Comparison of ENCODE assay signal across 8 mouse cellular contexts in genomic region chr4:140630651-140631241, GRCm38 (mm10). TPM values are rescaled to one million over a fixed set of nuclear protein-coding genes. Genes with fewer than 3 reads are reported as not detected.
DNase-seq lines count a peak whose midpoint lies in the region; ATAC-seq lines count a peak whose summit lies in the region.

No protein-coding gene starts in this region.

- peaks cover 26% of the 10 kb centered on the region for H3K36me3 ChIP-seq in forebrain, embryonic 12.5 days (replicated peaks)
- H3K36me3 ChIP-seq in forebrain, embryonic 16.5 days (ENCODE audit: control insufficient read depth, insufficient read depth): no peaks in the 10 kb centered on the region
- H3K36me3 ChIP-seq in intestine, embryonic 15.5 days: no peaks in the 10 kb centered on the region
- H3K36me3 ChIP-seq in lung, embryonic 16.5 days (ENCODE audit: control insufficient read depth, insufficient read depth, low read length): no peaks in the 10 kb centered on the region

- no peak overlapping the region for H3K4me3 ChIP-seq in forebrain, embryonic 12.5 days (replicated peaks)
- H3K4me3 ChIP-seq in forebrain, embryonic 16.5 days (replicated peaks; ENCODE audit: low read length): no peak overlapping the region
- H3K4me3 ChIP-seq in intestine, embryonic 15.5 days (replicated peaks): no peak overlapping the region
- no peak overlapping the region for H3K4me3 ChIP-seq in lung, embryonic 16.5 days (ENCODE audit: low read length)

- H3K4me1 ChIP-seq in forebrain, embryonic 12.5 days: peaks cover 49% of the 10 kb centered on the region
- peaks cover 12% of the 10 kb centered on the region for H3K4me1 ChIP-seq in forebrain, embryonic 16.5 days (replicated peaks; ENCODE audit: control insufficient read depth, insufficient read depth, low read length)
- peaks cover 43% of the 10 kb centered on the region for H3K4me1 ChIP-seq in intestine, embryonic 15.5 days (replicated peaks)
- H3K4me1 ChIP-seq in lung, embryonic 16.5 days (replicated peaks; ENCODE audit: control insufficient read depth, insufficient read depth, low read length): peaks cover 21% of the 10 kb centered on the region

- ATAC-seq in forebrain, embryonic 12.5 days (ENCODE audit: low FRiP score): no peak
- no peak for ATAC-seq in forebrain, embryonic 16.5 days
- 0 out of 2 replicates have a peak, but pooled peaks have one; percentile 25 for ATAC-seq in intestine, embryonic 15.5 days
- peak; percentile 52 for ATAC-seq in lung, embryonic 16.5 days (ENCODE audit: low read depth)

- WGBS in forebrain, embryonic 12.5 days: 50% methylated on average over 15 of the region's 15 CpGs
- WGBS in forebrain, embryonic 16.5 days: 55% methylated on average over 15 of the region's 15 CpGs
- WGBS in intestine, embryonic 15.5 days: 41% methylated on average over 15 of the region's 15 CpGs
- 28% methylated on average over 15 of the region's 15 CpGs for WGBS in lung, embryonic 16.5 days

- no peak overlapping the region for H3K4me2 ChIP-seq in forebrain, embryonic 12.5 days
- H3K4me2 ChIP-seq in forebrain, embryonic 16.5 days (ENCODE audit: low read length): no peak overlapping the region
- 0 out of 2 replicates have a peak overlapping the region, but pooled peaks have one; percentile 19 for H3K4me2 ChIP-seq in intestine, embryonic 15.5 days (replicated peaks)
- no peak overlapping the region for H3K4me2 ChIP-seq in lung, embryonic 16.5 days (ENCODE audit: low read depth, low read length)

- no peak overlapping the region for H3K9ac ChIP-seq in forebrain, embryonic 12.5 days
- no peak overlapping the region for H3K9ac ChIP-seq in forebrain, embryonic 16.5 days (replicated peaks; ENCODE audit: low read depth, low read length)
- 0 out of 2 replicates have a peak overlapping the region, but pooled peaks have one; percentile 3 for H3K9ac ChIP-seq in intestine, embryonic 15.5 days
- peak overlapping the region; percentile 48 for H3K9ac ChIP-seq in lung, embryonic 16.5 days (ENCODE audit: low read length)

- H3K9me3 ChIP-seq in forebrain, embryonic 12.5 days: no peaks in the 10 kb centered on the region
- H3K9me3 ChIP-seq in forebrain, embryonic 16.5 days (ENCODE audit: control insufficient read depth, low read length): no peaks in the 10 kb centered on the region
- no peaks in the 10 kb centered on the region for H3K9me3 ChIP-seq in intestine, embryonic 15.5 days
- no peaks in the 10 kb centered on the region for H3K9me3 ChIP-seq in lung, embryonic 16.5 days (ENCODE audit: control insufficient read depth, low read length)

- peak overlapping the region; percentile 21; the same call in 1 of the 2 replicates for H3K27ac ChIP-seq in forebrain, embryonic 12.5 days
- H3K27ac ChIP-seq in forebrain, embryonic 16.5 days (ENCODE audit: low read length): no peak overlapping the region
- H3K27ac ChIP-seq in intestine, embryonic 15.5 days: peak overlapping the region; percentile 62
- H3K27ac ChIP-seq in lung, embryonic 16.5 days (ENCODE audit: low read length): peak overlapping the region; percentile 74

- peak; percentile 74 for DNase-seq in 416B (ENCODE audit: low read depth)
- peak; percentile 71 for DNase-seq in gastrocnemius, adult 18-20 months (ENCODE audit: low spot score)
- no peak for DNase-seq in layer of hippocampus, postnatal 10 days (ENCODE audit: low spot score in 2 of 2)
- no peak for DNase-seq in cerebellum, postnatal 36 days

- H3K27me3 ChIP-seq in forebrain, embryonic 12.5 days: no peaks in the 10 kb centered on the region
- no peaks in the 10 kb centered on the region for H3K27me3 ChIP-seq in forebrain, embryonic 16.5 days (replicated peaks; ENCODE audit: control insufficient read depth, insufficient read depth, low read length)
- H3K27me3 ChIP-seq in intestine, embryonic 15.5 days (replicated peaks): no peaks in the 10 kb centered on the region
- H3K27me3 ChIP-seq in lung, embryonic 16.5 days (ENCODE audit: control insufficient read depth, insufficient read depth, low read depth, low read length): no peaks in the 10 kb centered on the region

RNA-seq across cellular contexts. Expression of gene Arhgef10l, which starts 35.1 kb away (rescaled TPM):
- 26.1 and 31.1 TPM in 2 replicates for polyA plus RNA-seq in forebrain, embryonic 12.5 days (2016; fragmentation: Nextera tagmentation; extraction: Ambion mirVana)
- 20.5 and 23.0 TPM in 2 replicates for polyA plus RNA-seq in forebrain, embryonic 16.5 days (2015; fragmentation: Nextera tagmentation; extraction: Ambion mirVana)
- total RNA-seq in gastrocnemius, adult 18-20 months (2021): 10 to 100 TPM; 53.2 to 68.6 TPM
- polyA plus RNA-seq in intestine, embryonic 15.5 days (2015; fragmentation: Nextera tagmentation; extraction: Ambion mirVana): 15.3 and 16.2 TPM in 2 replicates
- 15.5 and 15.8 TPM in 2 replicates for polyA plus RNA-seq in lung, embryonic 16.5 days (2015; fragmentation: Nextera tagmentation; extraction: Ambion mirVana)
- total RNA-seq in layer of hippocampus, postnatal 10 days (2021): 10 to 100 TPM; 45.5 to 60.7 TPM

Comparison
In these comparisons a context has a peak if more than half of its experiments do, and no peak if none do; other contexts are left out.
1. ATAC-seq: peak in intestine, embryonic 15.5 days (single experiment) and lung, embryonic 16.5 days (single experiment); none in forebrain, embryonic 12.5 days (single experiment) and forebrain, embryonic 16.5 days (single experiment).
2. H3K9ac ChIP-seq: peak in intestine, embryonic 15.5 days (single experiment) and lung, embryonic 16.5 days (single experiment); none in forebrain, embryonic 12.5 days (single experiment) and forebrain, embryonic 16.5 days (single experiment).
3. DNase-seq: peak in 416B (single experiment) and gastrocnemius, adult 18-20 months (single experiment); none in layer of hippocampus, postnatal 10 days (0 of 2) and cerebellum, postnatal 36 days (0 of 2).